Mouse (Mus musculus) thymus, postnatal 25 days (tissue): ENCODE results near the gene Hs3st1.
"Not testable (repeated sequence)": the region's sequence is repeated elsewhere in the genome, so short reads cannot be mapped to it uniquely, and the experiment has no call there.

Source experiments
- DNase-seq: peaks from one replicate; pipeline ENCODE4 v3.0.0; 2022

The Hs3st1 gene

DNA sequence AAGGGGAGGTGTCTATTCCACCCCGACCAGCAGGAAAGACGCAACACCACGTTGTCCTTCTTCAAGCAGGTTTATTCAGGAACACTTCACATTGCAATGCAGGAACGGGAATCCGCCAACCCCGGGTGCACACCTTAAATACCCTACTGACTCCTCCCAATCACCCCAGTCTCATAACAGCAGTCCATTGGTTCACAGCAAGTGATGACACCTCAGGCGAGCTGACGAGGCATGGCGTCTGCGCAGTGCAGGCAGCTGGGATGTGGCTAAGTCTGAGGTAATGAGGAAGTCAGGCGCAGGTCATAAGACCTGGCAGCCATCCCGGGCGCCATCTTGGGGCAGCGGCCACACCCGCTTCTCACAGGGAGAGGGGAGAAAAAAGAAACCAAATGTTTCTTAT, at the start of gene Hs3st1:
Hs3st1 (minus strand) TSS at position 101 of the 400 bp plus-strand sequence.
- not testable (repeated sequence) for DNase-seq

DNA sequence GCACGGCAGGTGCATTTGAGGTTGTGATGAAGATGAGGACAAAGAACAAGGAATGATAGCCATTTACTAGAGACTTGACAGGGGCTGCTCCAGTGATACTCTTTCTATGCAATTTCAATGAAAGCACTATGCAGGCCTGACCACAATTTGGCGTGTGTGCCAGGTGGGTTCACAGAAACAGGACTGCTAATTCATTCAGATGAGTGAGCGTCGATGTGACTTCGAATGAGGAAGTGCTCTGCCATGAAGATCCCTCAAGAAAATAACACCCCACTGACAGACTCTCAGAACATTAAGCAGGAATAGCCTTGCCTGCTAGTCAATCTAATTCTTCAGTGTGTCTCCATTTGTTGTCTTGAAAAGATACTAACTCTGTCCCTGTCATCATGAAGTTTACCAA, 49.4 kb upstream of the Hs3st1 start:
- DNase-seq, result no peak

DNA sequence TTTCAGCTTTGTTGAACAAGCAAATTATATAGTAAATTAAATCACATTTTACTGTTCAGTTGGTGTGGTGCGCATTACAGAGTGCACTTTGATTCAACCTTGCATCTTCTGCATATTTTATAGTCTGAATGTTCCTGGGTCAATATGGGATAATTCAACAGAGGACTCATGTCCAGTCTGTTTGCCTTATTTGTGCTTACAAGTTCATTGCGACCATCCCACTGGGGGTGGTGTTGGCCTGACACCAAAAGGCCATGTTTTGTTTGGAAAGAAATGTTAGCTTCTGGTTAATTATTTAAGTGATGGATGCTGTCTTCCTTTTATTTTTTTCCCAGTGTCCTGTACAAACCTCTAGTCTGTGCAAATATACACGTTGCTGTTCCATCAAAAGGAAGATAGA, 48.7 kb upstream of the Hs3st1 start:
- no peak for DNase-seq

- DNase-seq, result no peak
Measured at GRCm38 (mm10) chr5:39803457-39803856, 48.2 kb upstream of the Hs3st1 start.

DNA sequence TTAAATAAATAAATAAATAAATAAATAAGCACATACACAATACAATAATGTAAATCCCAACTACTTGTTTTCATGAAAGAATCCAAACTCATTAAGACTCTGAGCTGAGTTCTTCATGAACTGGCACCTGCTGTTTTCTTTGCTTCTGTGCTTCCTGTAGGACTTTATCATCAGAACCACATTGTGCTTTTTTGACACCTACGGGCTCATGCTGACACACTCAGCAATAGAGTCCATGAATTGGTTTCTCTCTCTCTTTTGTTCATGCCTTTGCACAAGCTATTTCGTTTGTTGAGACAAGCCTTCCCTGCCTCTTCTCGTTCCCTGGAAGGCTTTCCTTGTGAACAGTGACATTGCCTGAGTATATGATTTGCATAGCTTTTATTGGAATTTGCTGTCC, 46.8 kb upstream of the Hs3st1 start:
- DNase-seq, result no peak

- DNase-seq, result no peak
Measured at GRCm38 (mm10) chr5:39777094-39777710, 21.9 kb upstream of the Hs3st1 start.

DNA sequence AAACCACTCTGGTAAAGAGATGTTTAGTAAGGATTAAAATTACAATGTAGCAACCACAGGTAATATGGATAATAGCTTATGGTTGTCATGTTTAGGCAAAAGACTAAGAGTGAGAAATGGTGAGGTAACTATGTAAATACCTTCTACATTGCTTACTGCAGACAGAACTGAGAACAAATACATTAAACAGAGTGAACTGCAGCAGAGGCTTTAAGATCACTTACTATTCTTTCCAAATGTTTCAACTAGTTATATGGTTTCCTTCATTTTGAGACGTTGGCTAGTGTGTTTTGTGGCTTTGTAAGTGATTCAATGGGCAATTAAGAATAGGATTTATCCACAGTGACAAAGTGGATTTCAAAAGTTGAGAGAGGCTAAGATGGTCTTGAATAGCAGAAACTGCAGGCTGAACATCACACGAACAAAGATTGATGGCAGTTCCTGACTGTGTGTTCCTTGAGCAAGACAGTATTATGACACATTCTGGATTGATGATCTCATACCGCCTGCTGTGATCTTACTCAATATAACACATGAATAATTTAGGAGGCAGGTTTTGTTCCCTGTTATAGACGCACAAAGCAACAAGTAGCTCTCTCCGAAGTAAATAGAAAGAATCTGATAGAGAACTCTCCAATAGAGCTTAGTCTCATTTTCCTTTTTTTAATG, 16.5 kb upstream of the Hs3st1 start:
- DNase-seq, result no peak

GRCm38 (mm10) chr5:39761682-39762456, 6.6 kb upstream of the Hs3st1 start:
- DNase-seq, result no peak

DNA sequence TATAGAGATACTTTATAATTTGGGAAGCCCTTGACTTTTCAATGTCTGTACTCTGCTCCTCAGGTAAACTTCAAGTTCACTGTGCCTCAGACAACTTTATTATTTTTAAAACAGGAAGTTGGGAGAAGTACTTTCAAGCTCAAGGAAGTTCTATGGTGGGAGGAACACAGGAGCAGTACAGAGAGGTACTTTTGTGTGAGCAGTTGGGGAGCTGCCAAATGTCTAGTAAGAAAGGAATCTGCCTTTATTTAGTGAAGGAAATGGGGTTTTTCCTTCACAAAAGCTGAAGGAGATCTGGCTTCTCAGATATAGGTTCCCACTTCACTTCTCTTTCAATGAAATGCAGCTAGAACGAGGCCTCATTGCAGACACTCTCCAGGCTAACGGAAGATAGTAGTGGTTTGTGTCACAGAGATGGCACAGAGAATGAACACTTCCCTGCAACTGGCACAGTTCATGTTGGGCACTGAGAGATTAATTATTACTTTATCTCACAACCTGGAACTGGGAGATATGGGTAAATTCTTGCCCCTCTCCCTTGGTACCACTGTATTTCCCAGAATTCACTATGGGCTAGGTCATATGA, 3.7 kb upstream of the Hs3st1 start:
- no peak for DNase-seq

GRCm38 (mm10) chr5:39736843-39737242, 18.4 kb downstream of the Hs3st1 start:
- DNase-seq, result no peak

GRCm38 (mm10) chr5:39733750-39734443, 21.4 kb downstream of the Hs3st1 start:
- no peak for DNase-seq

DNA sequence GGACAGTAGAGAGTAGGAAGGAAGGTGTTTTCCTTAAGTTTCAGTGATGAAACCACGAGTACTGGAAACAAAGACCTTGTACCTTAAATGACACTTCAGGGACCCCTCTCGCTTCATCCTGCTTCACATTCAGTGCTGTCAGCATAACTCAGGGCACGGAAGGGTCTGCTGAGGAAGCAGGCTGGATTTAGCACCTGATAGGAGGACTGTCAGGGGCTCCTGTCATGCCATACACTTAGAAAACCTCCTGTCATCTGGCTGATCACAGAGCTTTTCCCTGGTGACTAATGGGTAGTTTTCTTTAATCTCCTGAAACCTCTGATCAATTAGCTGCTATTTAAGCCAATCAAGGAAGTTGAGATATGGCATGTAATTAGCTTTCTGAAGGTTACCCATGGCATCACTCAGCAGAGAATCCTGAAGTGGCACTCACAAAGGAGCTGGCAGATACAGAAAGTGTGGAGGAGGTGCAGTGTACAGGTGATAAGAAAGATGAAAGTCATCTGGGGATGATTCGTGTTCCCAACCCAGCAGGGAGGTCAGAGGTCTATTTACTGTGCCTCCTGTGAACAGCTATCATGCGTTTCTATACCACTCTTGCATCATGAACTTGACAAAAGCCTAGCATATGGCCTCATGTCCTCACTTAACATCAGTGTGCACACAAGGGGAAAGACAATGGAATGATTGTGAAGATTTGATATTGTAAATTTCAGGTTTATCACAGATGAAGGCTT, 22.1 kb downstream of the Hs3st1 start:
- no peak for DNase-seq

GRCm38 (mm10) chr5:39715694-39716550, 39.4 kb downstream of the Hs3st1 start:
- DNase-seq, result no peak

DNA sequence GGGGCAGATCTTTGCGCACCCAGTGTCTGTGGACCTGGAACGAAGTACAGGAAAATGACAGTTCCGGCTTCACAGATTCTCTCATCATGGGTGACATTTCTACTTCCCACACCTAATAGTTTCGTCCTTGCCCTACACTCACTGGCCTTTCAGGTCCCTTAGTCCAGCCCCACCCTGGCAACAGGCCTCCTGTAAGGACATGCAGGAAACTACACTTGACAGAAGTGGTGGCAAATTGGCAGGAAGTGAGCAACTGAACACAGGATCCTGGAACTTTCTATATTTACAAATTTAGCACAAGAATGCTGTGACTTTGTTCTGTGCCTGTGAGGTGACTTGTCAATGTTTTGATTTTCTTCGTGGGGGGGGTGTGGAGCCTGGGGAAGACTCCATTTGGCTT, 40.1 kb downstream of the Hs3st1 start:
- no peak for DNase-seq

DNA sequence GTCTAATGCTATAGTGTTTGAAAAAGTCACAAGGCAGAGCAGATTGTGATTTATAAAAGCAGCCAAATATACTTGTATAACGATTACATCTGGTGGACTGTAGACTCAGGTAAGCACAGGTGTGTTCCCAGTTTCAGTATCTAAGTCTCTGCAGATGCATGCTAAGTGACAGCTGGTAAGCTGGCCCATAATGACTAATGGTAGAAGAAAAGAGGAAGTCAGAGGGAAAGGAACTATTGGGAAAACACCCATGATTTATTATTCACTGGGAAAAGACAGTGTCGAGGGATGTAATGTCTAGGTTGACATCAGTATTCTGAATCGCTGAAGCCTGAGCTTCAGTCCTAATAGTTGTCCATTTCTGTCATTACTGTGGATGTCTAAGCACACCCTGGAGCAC, 49.7 kb downstream of the Hs3st1 start:
- DNase-seq, result no peak

DNA sequence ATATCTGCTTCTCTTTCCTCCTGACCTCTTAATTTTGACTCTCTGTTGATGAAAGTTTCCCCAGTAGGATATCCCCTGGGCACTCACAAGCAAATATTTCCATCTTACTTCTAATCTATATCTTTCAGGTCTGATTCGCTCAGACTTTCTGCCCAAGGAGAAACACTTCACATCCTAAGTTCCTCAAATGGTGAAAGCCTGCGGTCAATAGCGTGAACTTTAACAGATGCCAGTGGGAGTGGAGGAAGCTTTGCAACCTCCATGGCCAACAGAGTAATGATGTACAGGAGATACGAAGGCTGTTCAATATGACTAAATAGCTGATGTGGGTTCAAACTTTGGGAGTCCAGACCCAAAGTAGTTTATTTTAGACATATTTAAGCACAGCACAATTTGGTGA, 94.4 kb downstream of the Hs3st1 start:
- DNase-seq, result no peak

GRCm38 (mm10) chr5:39659417-39659816, 95.9 kb downstream of the Hs3st1 start:
- DNase-seq, result no peak

DNA sequence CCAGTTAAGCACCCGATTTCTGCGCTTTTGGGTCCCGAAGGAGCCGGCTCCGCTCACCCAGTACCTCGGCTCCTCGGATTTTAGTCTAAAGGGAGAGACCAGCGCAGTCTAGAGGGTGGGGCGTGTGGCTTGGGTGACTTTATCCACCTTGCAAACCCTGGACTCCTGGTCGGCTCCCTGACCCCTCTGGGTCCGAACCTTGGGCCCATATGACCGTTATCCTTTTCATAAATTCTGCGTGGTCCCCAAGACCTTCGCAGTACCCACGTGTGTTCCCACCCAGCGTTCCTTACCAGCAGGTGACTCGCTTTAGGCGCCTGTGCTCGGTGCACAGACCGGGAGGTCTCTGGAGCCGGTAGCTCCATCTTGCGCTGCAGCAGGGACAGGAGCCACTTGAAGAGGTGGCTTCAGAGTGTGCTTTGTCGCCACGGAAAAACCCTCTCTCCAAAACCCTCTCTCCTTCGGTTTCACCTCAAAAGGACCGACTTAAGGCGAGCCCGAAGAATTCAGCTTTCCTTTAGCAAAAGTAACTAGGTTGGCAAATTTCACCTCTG, 110.4 kb downstream of the Hs3st1 start:
- no peak for DNase-seq

GRCm38 (mm10) chr5:39643924-39644826, 111.1 kb downstream of the Hs3st1 start:
- DNase-seq, result peak; percentile 32
